Mouse (Mus musculus) testis, adult 2 months (tissue): ENCODE data around the gene Tmem259. TPM values are rescaled to one million over a fixed set of nuclear protein-coding genes. Genes with fewer than 3 reads are reported as not detected.

Source experiments
- H3K27ac ChIP-seq: fragments of 200-500 bp; 2 replicates; pipeline ENCODE4 v1.5.1; 2012; ENCODE audit warnings: low read depth, low read length; ENCODE audit not compliant: control insufficient read depth, insufficient read depth
- H3K27me3 ChIP-seq: fragments of 200-500 bp; 2 replicates; pipeline ENCODE4 v1.6.1; 2012; ENCODE audit warnings: mild to moderate bottlenecking, low read length, moderate library complexity; ENCODE audit not compliant: control insufficient read depth, insufficient read depth
- H3K36me3 ChIP-seq: fragments of 200-500 bp; 2 replicates; pipeline ENCODE4 v1.6.1; 2012; ENCODE audit warnings: mild to moderate bottlenecking, low read length; ENCODE audit not compliant: control insufficient read depth, insufficient read depth
- H3K4me1 ChIP-seq: fragments of 200-500 bp; 2 replicates; pipeline ENCODE4 v1.6.1; 2012; ENCODE audit warnings: low read length; ENCODE audit not compliant: control insufficient read depth, insufficient read depth
- H3K4me3 ChIP-seq: fragments of 200-500 bp; 2 replicates; pipeline ENCODE4 v1.5.1; 2012; ENCODE audit warnings: low read depth, mild to moderate bottlenecking, low read length, moderate library complexity, mixed read lengths; ENCODE audit not compliant: control insufficient read depth
- CTCF ChIP-seq: fragments of 200-500 bp; IDR thresholded peaks from 2 replicates; pipeline ENCODE4 v1.5.1; 2012; ENCODE audit warnings: low read depth, mild to moderate bottlenecking, inconsistent platforms, low read length, moderate library complexity; ENCODE audit not compliant: control insufficient read depth, insufficient read depth, insufficient replicate concordance
- POLR2A ChIP-seq: fragments of 200-500 bp; IDR thresholded peaks from 2 replicates; pipeline ENCODE4 v1.6.1; 2012; ENCODE audit warnings: low read depth, mild to moderate bottlenecking, inconsistent platforms, low read length, moderate library complexity; ENCODE audit not compliant: control insufficient read depth
- polyA plus RNA-seq: library from polyadenylated mRNA; depleted of rRNA; stranded (reverse); fragments of >200 nt; gene quantifications from 2 replicates; pipeline ENCODE4 v1.2.3, GENCODE M21; 2012; rRNA removed

Gene Tmem259
- polyA plus RNA-seq, 1 experiment = 202 TPM

DNA sequence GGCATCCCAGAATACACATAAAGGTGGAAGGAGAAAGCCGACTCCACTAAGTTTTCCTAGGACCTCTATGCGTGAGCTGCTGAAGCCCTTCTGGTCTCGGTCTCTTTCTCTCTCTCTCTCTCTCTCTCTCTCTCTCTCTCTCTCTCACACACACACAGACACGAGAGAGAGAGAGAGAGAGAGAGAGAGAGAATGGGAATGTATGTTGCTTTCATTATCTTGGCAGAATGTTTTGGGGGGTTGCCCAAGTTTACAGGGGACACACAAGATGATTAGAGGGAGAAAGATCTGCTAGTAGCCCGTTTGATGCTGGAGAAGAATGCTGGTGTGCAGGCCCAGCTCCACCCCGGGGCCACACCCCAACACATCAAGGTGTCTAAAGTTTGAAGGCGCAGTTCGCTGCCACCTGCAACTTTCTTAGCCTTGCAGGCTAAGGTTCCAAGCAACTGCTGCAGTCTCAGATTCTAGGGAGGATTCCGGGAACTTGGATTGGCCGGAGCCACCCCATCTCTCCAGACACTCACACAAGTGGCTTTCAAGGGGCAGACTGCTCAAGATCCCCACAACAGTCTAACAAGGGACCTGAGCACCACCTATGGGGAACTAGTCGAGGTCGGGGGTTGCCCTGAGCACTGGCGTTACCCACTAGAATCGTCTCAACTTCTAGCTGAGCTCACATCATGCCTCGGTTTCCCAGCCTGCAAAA is 58.2 kb downstream of the Tmem259 start:
- peak overlapping the region; percentile 78 for H3K4me3 ChIP-seq
- H3K36me3 ChIP-seq = no peaks in the 10 kb centered on the region
- H3K4me1 ChIP-seq = peaks cover 26% of the 10 kb centered on the region
- peak overlapping the region; percentile 88 for H3K27ac ChIP-seq
- no peak for TF ChIP-seq CTCF
- TF ChIP-seq POLR2A = no peak
- H3K27me3 ChIP-seq = no peaks in the 10 kb centered on the region

DNA sequence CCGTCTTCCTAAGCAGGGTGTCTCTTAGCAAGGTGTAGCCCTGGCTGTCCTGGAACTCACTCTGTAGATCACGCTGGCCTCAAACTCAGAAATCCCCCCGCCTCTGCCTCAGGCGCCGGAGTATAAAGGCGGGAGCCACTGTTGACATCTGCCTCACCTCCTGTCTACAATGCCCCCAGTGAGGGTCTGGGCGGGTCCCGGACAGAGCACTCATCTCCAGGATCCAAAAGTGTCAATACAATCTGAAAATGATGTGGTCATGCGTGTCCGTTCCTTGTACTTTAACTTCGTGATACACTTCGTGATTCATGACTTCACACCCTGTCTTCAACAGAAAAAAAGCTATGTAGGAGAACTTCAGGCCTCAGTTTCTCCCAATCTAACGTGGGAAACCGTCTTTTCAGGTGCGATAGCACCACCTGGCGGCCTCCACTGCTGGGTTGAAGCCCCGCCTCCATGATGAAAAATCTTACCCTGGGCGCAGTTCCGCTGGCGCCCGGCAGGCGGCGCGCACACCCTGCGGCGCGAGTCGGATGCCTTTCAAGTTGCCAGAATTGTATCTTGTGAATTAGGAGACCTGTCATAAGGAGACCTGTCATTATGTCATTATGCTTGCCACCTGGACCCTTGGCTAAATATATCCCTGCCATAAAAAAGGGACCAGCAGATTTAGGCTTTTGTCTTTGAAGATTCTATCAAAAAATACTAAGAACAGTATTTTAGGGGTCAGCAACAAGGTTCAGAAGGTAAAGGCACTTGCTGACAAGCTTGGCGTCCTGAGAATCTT is 58.9 kb downstream of the Tmem259 start:
- peaks cover 31% of the 10 kb centered on the region for H3K4me1 ChIP-seq
- no peak for TF ChIP-seq POLR2A
- TF ChIP-seq CTCF = peak; percentile 100
- H3K27me3 ChIP-seq = no peaks in the 10 kb centered on the region
- H3K36me3 ChIP-seq = no peaks in the 10 kb centered on the region
- H3K27ac ChIP-seq = no peak overlapping the region
- peak overlapping the region; percentile 74 for H3K4me3 ChIP-seq

Other genes with a start within 250 kb of the Tmem259 start
- 30.6 and 32.5 TPM in 2 replicates for gene Polrmt, start 237.7 kb downstream of the Tmem259 start, polyA plus RNA-seq
- 0.28 and 0.53 TPM in 2 replicates for gene Fgf22, start 229.3 kb downstream of the Tmem259 start, polyA plus RNA-seq
- gene Rnf126, start 217.4 kb downstream of the Tmem259 start, polyA plus RNA-seq = 989 and 1,153 TPM in 2 replicates
- 13.8 and 16.1 TPM in 2 replicates for gene Fstl3, start 207.1 kb downstream of the Tmem259 start, polyA plus RNA-seq
- gene Prss57, start 193.4 kb downstream of the Tmem259 start, polyA plus RNA-seq = 0.11 TPM in 1 of 2 replicates, not detected in the other
- gene Palm, start 190.8 kb downstream of the Tmem259 start, polyA plus RNA-seq = 8.1 and 9.1 TPM in 2 replicates
- gene Misp, start 163.3 kb downstream of the Tmem259 start, polyA plus RNA-seq = 0.27 and 0.36 TPM in 2 replicates
- gene Ptbp1, start 129.9 kb downstream of the Tmem259 start, polyA plus RNA-seq = 125 and 126 TPM in 2 replicates
- gene Prtn3, start 109.9 kb downstream of the Tmem259 start, polyA plus RNA-seq = 0.72 and 0.90 TPM in 2 replicates
- 1.6 and 2.7 TPM in 2 replicates for gene Plppr3, start 109.7 kb downstream of the Tmem259 start, polyA plus RNA-seq
- gene Elane, start 98.1 kb downstream of the Tmem259 start, polyA plus RNA-seq = 0.11 and 0.22 TPM in 2 replicates
- gene Cfd, start 93.5 kb downstream of the Tmem259 start, polyA plus RNA-seq = 18.0 and 33.8 TPM in 2 replicates
- gene Med16, start 75.4 kb downstream of the Tmem259 start, polyA plus RNA-seq = 163 and 181 TPM in 2 replicates
- not detected in 2 replicates for gene Gm26602, start 73.5 kb downstream of the Tmem259 start, polyA plus RNA-seq
- gene Kiss1r, start 67.4 kb downstream of the Tmem259 start, polyA plus RNA-seq = 0.75 and 0.99 TPM in 2 replicates
- gene R3hdm4, start 63.1 kb downstream of the Tmem259 start, polyA plus RNA-seq = 15.0 and 15.2 TPM in 2 replicates
- gene Arid3a, start 57.3 kb downstream of the Tmem259 start, polyA plus RNA-seq = 59.5 and 65.0 TPM in 2 replicates
- gene Wdr18, start 24.2 kb downstream of the Tmem259 start, polyA plus RNA-seq = 33.9 and 36.5 TPM in 2 replicates
- gene Grin3b, start 13.6 kb downstream of the Tmem259 start, polyA plus RNA-seq = 17.4 and 18.9 TPM in 2 replicates
- gene Cnn2, start 4.3 kb upstream of the Tmem259 start, polyA plus RNA-seq = 4.4 and 6.8 TPM in 2 replicates
- 2.2 and 2.3 TPM in 2 replicates for gene Abca7, start 12.2 kb upstream of the Tmem259 start, polyA plus RNA-seq
- gene Arhgap45, start 32.3 kb upstream of the Tmem259 start, polyA plus RNA-seq = 2.1 and 3.4 TPM in 2 replicates
- gene Polr2e, start 55.5 kb upstream of the Tmem259 start, polyA plus RNA-seq = 104 and 113 TPM in 2 replicates
- gene Gpx4, start 62.8 kb upstream of the Tmem259 start, polyA plus RNA-seq = 3,516 and 3,720 TPM in 2 replicates
- 13.9 and 14.0 TPM in 2 replicates for gene Sbno2, start 121.2 kb upstream of the Tmem259 start, polyA plus RNA-seq
- gene Stk11, start 131.5 kb upstream of the Tmem259 start, polyA plus RNA-seq = 215 and 222 TPM in 2 replicates
- 241 and 347 TPM in 2 replicates for gene Atp5d, start 154.3 kb upstream of the Tmem259 start, polyA plus RNA-seq
- gene Cbarp, start 156.5 kb upstream of the Tmem259 start, polyA plus RNA-seq = 3.8 and 5.1 TPM in 2 replicates
- 70.1 and 79.2 TPM in 2 replicates for gene Midn, start 163.9 kb upstream of the Tmem259 start, polyA plus RNA-seq
- gene Cirbp, start 181.7 kb upstream of the Tmem259 start, polyA plus RNA-seq = 105 and 127 TPM in 2 replicates
- 7.4 and 7.9 TPM in 2 replicates for gene 1600002K03Rik, start 188.6 kb upstream of the Tmem259 start, polyA plus RNA-seq
- 1.1 and 1.4 TPM in 2 replicates for gene Efna2, start 195.2 kb upstream of the Tmem259 start, polyA plus RNA-seq
- 282 and 295 TPM in 2 replicates for gene Mum1, start 242.1 kb upstream of the Tmem259 start, polyA plus RNA-seq